Mouse (Mus musculus) right cerebral cortex, adult 18-20 months (tissue): Measurements from ENCODE around the gene Babam2.

ENCODE experiments used
- DNase-seq: peaks from one replicate; pipeline ENCODE4 v3.0.0; 2022; ENCODE audit warnings: mixed read lengths

Gene Babam2

DNA sequence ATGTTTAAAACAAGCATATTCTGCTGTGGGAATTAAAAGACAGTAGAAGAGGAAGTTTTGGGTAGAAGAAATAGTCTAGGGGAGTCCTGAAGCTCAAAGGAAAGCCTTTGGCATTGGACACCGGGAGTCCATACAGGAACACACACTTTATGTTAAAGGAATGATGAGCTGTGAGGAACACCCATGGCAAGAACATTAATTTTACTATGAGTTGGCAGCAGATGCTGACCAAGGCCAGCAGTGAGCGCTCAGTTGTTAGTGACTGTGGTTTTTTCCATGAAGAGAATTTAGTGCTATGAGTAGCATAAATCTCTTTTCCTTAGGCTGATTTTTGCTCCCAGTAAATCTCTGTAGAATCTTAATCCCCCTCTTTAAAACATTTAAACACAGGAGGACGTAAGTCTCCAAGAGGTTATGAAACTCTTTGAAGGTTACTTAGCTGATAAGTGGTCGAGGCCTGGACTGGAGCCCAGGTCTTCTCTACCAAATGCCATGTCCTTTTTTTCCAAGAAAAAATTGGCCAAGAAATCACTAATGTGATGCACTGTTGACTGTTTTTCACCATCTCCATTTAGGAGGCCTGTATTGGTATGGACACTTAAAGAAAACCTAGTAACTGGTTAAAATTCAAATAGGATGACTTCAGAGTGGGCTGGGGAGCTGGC, 18.1 kb downstream of the Babam2 start:
- no peak for DNase-seq

DNA sequence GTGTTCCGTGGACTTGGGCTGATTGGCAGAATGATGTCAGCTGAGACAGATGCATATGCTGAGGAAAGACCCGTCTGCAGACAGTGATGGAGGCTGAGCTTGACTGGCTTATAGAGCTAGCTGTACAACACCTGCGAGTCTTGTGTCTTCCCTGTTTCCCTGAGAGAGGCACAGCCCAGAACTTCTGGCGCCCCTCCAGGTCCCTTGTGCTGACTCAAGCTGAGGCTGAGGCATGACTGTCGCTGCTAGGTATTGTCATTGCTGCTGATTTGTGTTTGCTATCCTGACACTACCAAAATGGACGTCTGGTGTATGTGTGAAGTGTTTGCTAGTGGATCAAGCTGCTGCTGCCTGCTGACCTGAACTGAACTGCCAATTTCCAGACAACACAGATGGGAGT, 27.0 kb downstream of the Babam2 start:
- DNase-seq = no peak

DNA sequence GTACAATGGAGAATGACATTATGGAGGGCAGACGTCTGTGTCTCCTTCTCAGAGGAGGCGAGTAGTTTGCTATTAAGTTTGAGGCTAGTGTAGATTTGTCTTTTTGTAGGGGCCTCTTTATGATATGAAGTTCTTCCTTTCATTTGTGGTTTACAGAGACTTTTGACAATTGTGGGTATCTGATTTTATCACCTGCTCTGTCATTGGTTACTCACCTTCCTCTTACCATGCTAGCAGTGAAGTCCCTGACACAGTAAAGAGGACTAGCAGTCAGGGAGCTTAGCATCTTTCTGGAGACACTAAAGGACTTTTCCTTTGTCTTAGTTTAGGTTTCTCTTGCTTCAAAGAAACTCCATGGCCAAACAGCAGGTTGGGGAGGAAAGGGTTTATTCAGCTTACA, 28.4 kb downstream of the Babam2 start:
- DNase-seq = no peak

DNA sequence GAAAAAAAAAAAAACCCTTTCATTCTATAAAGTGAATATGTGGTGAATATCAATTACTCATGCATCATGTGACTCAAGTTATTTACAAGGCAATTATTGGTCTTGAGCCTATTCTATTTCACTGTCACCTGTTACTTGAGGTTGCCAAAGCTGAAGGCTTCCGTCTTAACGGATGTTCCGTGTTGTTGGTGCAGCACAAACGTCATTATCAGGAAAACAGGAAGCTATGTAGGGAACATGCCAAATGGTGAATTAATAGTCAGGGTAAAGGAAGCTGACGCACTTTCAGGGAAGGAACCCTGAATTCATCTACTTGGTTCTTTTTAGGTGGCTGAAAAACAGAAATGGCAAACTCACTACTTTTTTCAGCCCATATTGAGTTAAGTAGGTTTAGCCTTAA, 30.0 kb downstream of the Babam2 start:
- DNase-seq = no peak

DNA sequence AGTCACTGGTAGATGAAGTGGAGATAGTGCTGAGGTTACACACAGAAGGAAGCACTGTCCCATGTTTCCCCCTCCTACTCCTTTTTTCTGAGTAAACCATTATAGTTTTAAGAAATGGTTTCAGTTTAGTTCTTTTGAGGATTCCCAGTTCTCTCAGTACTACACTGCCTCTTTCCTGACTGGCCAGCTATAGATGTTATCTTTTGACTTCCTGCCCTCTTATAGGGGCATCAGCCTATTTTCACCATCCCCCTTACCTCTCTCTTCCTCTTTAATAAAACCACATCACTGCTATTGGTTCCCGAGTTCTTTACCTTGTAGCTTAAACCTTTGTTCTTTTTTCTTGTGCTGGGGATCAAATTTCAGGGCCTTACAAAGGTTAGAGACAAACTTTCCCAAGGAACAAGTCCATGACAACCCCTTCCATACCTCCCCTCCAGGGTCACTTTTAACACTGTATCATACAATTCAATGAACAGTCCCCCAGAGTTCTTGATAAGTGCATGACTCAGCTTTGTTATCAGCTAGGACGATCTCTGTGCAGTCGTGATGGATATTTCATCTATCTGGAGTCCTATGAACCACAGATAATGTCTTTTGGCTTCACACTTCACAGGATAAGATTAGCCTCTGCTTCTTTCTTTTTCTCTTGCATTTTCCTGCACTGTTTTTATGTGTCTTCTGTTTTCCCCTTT, 35.3 kb downstream of the Babam2 start:
- DNase-seq = no peak

DNA sequence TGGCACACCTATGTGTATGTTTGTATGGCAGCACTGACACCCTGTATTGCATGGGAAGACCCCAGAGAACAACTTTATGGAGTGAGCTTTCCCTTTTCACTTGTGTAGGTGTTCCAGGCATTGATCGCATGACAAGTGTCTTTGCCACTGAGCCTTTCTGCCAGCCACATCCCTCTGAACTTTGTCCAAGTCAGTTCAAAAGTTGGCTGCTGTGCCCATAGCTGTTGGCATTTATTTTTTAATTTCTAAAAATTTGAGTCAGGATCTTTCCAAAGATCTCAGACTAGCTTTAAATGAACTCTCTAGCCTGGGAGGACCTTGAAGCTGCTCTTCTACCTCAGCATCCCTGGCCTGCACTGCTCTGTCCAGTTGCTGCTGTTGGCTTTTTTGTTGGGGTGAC, 44.4 kb downstream of the Babam2 start:
- no peak for DNase-seq

DNA sequence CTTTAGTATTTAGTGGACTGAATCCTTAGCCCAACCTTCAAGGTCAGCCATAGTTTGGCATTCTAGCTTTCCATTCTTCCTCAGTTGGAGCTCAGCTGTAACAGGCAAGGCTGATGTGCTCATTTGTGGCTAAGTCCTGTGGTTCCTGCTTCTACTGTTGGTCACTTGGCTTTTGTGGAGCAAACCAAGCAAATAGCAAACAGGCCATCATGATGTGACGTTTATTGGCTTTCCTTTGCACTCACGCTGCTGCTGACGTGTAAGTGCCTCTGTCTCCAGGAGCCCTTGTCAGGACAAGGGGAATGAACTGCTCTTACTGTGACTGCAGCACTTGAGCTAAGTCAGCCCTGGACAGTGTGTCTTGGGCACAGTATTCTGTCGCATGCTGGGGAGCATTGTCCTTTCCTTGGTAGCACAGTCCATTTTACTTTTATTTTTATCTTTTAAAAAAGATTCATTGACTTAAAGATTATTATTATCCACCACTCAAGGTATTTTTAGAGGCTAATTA, 45.1 kb downstream of the Babam2 start:
- DNase-seq = no peak

DNA sequence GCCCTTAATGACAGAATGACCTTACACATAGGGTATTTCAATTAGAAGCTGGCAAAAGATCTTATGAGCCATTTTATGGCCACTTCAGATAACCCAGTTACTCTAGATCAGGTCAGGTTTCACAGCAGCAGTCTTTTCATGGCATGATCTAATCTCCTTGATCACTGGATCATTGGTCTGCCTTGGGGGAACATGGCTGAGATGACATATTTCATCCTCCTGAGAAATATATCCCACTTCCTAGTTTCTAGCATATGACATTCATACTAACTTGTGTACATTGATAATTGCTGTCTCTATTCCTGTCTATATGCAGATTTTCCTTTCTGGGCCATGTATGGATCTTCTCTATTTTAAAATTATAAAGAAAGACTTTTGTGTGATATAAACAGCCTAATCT, 51.9 kb downstream of the Babam2 start:
- DNase-seq = no peak

DNA sequence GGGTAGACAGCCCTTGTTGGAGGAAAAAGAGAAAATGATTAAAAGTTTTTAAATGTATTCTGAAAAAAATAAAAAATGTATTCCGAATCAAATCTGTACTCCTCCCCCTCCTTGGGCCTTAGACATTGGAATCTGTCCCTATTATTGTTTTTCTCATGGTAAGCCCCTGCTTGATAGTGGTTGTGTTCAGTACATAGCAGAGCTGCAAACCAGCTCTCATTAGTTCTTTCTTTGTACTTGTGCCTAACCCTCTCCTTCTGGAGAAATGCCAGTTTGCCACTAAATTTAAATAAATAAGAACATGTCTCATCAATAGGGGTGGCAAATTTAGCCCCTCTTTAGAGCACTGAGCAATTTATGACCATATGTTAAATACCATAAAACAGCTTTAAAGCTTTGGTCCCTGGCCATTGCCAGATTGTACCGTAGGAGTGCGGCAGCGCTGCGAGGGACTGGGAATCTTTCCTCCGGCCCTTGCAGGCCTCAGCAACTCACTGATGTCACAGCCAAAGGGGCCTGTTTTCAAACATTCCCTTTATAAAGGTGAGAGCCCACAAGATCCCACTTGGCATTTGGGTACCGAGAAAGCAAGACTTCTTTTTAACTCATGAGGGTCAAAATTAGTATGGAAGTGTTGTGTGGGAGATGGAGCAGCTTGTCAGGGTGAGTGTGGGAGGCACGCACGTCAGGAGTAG, 52.9 kb downstream of the Babam2 start:
- peak; percentile 70 for DNase-seq

DNA sequence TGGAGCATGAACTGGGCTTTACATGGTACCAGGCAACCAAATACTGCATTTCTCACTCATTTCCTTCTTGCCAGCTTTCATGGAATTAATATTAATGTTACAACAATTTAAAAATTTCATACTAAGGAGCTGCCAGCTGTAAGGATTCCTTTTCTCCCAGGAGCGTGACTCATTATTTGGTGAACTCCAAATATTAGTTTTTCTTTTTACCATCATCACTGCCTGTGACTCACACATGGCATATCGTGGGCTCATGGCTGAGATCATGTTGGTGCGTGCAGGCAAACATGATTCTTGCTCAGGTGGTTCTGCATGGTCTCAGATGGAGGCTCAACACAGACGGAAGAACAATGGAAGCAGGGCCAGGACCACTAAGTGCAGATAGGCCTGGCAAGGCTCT, 53.5 kb downstream of the Babam2 start:
- DNase-seq = peak; percentile 19

DNA sequence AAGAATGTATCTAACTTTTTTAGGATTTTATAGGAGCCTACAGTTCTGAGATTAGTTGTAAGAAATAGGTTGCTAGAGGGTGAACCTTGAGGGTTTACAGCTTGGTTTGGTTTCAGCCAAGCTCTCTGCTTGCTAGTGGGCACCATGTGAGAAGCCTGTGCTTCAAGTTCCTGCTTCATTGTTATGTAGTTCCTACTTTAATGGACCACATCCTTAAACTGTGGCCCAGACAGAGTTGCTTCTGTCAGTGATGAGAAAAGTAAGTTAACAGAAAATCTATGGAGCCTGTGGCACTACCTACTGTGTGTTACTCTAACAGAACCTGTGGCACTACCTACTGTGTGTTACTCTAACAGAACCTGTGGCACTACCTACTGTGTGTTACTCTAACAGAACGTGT, 57.1 kb downstream of the Babam2 start:
- DNase-seq = no peak

DNA sequence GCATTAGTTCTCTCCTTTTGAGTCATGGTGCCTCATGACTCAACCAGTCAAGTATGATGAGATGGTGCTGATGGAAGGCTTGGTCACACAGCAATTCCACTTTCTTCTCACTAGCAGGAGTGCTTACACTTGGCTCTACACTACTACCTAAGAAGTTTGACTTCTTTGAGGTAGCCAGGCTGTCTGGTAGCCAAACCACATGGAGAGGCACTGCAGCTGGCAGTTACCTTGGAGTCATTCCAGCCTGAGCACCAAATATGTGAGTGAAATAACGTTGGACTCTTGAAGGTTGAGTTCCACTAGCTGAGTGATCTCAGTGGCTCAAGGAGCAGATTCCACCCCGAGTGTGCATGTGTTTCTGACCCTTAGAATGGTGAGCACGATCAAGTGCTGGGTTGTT, 57.8 kb downstream of the Babam2 start:
- no peak for DNase-seq

DNA sequence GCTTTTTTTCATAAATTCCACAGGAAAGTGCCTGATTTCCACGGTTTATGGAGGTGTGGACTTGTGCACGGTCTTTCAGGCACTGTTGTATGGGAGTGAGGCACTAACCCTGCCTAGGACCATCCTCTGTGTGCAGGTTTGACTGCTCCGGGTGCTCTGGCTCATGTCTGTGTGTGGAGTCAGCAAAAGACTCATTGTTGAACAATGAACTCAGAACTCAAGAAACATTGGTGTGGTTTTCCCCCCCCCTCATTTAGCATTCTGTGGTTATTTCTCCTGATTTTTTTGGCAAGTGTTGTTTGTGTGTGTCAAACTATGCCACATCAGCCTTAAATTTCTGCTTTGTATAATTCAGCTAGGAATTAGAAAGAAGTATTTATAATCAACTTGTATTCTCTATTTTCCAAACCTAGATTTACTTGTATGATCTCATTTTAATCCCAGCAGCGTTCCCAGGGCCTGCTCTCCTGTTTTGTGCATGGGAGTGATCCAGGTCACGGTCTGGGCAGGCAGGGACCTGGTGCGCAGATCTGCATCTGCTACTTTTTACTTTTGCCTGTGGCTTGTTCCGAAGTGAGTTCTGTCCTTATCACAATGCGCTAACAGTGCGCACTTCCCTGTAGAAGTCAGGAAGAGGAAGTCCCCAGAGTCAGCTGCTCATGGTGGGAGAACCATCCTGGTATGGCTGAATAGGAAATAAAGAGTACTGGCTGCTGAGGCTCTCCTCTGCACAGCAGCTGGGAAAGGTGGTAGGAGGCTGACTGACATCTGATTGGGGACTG, 61.0 kb downstream of the Babam2 start:
- no peak for DNase-seq

DNA sequence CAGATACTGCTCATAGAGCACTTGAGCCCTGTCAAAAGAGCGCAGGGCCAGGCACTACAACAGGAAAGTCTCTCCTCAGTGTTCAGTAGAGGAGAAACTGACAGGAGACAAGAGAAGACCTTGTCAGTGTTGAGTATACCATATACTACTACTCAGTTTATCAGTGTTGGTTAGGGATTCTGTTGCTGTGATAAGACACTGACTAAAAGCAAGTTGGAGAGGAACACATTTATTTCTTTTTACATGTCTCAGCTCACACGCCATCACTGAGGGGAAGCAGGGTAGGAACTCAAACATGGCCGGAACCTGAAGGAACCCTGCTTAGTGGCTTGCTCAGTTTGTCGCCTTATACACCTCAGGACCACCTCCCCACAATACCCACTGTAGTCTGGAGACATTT, 64.4 kb downstream of the Babam2 start:
- DNase-seq = no peak

DNA sequence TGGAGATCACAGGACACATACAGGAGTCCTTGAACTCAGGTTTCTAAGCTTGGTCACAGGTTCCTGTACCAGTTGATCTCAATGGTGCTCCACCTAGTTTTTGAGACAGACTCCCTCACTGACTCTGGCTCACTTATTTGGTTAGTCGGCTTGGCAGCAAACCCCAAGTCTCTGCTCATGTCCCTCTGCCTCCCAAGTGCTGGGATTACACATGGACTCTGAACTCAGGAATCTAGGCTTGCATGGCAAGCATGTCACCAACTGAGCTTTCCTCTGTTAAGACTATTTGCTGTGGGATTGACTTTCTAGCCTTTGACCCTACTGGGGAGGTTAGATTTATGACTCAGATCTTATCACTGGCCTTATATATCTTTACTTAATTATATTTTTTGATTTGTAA, 65.3 kb downstream of the Babam2 start:
- DNase-seq = no peak

DNA sequence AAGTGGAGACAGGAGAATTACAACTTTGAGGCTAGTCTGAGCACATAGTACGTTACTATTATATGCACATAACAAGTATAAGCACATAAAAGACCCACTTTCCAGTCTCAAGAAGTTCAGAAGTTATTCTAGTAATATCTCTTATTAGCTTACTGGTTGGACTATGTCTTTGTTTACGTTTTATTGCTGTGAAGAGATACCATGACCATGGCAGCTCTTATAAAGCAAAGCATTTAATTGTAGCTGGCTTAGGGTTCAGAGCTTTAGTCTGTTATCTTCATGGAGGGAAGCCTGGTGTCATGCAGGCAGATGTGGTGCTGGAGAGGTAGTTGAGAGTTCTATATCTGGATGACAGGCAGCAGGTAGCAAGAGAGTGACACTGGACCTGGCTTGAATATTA, 68.3 kb downstream of the Babam2 start:
- no peak for DNase-seq

DNA sequence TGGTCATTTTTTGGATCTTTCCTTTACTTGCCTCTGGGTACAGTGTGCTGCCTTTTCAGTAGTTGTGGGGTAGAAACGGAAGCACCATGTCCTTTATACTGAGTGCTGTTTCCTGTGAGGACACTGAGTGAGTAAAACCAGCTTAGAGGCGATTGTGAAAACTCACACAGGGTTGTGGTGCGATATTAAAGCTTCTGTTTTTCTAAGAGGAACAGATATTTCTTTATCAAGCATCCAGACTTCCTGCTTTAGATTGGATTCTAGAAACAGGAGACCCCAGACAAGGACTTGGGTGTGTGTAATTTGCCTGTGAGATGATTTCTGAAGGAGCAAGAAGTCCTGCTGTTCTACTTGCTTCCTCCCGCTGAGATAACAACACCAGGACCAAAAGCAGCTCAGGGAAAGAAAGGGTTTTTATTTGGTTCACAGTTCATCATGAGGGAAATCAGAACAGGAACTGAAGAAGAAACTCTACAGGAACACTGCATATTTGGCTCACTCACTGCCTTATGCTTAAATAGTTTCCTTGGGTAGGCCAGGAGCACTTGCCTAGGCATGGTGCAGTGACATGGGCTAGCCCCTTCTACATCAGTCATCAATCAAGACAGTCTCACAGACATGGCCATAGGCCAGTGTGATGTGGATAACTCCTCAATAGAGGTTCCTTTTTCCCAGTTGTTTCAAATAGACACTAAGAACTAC, 69.5 kb downstream of the Babam2 start:
- no peak for DNase-seq

DNA sequence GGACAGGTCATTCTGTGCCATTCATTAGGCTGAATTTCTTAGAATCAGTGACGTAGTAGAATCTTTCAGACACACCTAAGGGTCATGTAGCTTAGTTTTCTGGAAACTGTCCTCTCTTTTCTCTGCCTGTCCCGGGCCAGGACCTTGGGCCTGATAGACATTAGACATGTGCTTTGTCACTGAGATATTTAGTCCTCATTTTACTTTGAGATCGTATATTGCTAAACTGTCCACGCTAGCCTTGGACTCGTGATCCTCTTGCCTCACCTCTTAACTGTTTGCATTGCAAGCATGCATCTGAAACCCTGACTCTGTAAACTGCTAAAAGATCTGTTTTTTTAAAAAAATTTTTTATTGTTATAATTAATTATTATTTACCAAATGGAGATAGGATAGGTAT, 74.0 kb downstream of the Babam2 start:
- no peak for DNase-seq

DNA sequence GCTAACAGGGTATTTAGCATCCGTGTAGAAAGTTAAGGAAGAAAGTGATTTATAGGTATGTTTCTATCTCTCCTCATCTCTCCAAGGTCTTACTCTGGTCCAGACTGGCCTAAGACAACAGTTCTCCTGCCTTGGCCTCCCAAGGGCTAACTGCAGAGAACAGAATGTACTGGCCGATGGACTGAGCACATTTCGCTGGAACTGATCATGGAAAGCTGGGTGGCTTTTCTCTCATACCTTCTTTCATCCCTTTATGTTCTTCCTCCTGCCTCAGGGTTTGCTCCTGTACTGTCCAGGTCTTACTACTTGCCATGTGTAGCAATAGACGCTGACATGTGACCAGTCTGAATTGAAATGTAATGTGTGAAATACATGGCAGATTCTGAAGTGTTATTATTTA, 74.4 kb downstream of the Babam2 start:
- DNase-seq = no peak

DNA sequence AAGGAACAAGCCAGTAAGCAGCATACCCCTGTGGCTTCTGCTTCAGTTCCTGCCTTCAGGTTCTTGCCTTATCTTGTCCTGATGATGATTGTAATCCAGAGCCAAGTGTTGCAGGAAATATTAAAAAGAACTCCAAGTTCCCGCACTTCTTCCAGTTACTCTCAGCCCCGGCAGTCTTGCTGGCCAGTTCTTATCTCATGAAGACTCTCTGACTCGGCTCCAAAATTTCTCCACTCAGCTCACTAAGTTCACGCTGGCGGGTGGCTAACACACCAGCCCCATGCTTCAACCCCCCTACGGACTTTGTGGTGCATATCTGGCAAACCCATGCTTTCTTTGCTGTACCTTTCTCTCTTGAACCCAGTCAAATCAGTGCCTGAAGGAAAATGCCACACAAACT, 77.5 kb downstream of the Babam2 start:
- DNase-seq = no peak

DNA sequence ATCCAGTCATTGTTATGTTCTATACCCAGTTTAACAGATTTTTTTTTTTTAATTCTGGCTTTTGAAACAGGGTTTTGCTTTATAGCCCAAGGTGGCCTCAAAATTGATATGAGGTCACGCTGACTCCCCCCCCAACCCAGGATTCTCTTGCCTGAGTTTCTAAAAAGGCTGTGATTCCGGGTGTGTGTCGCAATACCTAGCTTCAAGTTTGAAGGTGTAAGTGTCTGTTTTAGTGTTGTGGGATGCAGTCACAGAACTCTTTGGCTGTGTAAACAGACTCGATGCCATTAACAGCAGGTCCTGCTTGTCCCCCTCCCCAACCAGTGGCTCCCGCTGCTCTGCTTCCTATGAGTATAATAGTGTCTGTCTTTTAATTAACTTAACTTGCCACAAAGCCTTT, 84.1 kb downstream of the Babam2 start:
- DNase-seq = no peak

DNA sequence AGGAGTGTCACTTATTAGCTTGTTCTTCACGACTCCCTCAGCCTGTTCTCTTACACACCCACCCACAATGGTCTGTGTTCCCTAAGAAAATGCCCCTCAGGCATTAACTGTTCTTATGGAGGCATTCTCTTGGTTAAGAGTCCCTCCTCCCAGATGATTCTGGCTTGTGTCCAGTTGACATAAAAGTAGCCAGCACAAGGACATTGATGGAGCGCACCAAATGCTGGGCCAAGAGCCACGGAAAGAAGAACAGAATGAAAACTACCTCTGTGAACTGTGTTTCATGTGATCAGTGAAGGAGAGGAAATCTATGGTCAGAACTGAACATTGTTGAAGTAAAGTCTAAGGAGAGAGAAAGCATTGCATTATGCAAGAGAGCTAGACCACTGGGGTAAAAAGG, 89.7 kb downstream of the Babam2 start:
- no peak for DNase-seq

DNA sequence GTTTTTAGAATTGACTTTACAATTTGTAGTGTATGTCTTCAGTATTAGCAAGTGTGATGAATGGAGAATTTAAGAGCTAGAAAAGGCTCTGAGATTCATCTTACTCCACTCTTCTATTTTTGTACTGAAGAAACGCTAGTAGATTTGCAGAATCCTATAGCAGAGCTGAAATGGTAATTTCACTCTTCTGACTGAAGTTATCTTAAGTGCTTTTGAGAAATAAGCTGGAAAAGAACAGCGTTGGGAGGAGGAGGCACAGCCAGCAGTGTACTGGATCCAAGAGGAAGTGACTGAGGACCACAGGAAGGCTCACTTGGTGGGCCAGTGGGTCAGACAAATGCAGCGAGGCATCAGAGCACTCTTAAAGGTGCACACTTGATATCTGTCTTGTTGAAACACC, 90.1 kb downstream of the Babam2 start:
- no peak for DNase-seq
